24 mouse cellular contexts compared by ENCODE assay signal in genomic region chr12:111276371-111276770, GRCm38 (mm10). TPM values are rescaled to one million over a fixed set of nuclear protein-coding genes. Genes with fewer than 3 reads are reported as not detected.
A peak's percentile ranks its signal among the peaks of the same experiment; 100 is the strongest.
DNase-seq lines count a peak whose midpoint lies in the region; ATAC-seq and TF ChIP-seq lines count a peak whose summit lies in the region.
"Had no signal": no experiment of that assay in that cellular context is flagged by ENCODE, and none has a peak within 500 bp of the region (broad histone marks: within the 10 kb centered on the region; RNA-seq: fewer than 3 reads in every experiment).

No protein-coding gene starts in this region.

- H3K4me3 ChIP-seq in gastrocnemius, adult 2 months = no peak overlapping the region
- H3K4me3 ChIP-seq in kidney, adult 2 months (ENCODE audit: insufficient read depth, low read depth, low read length) = no peak overlapping the region
- no peak overlapping the region for H3K4me3 ChIP-seq in kidney, embryonic 16.5 days (ENCODE audit: low read length)
- H3K4me3 ChIP-seq in liver, postnatal 0 days (ENCODE audit: low read depth, low read length) = no peak overlapping the region

- no peaks in the 10 kb centered on the region for H3K27me3 ChIP-seq in kidney, adult 2 months (replicated peaks; ENCODE audit: control insufficient read depth, insufficient read depth, low read length)
- peaks cover 58% of the 10 kb centered on the region for H3K27me3 ChIP-seq in kidney, embryonic 16.5 days (ENCODE audit: insufficient read depth, low read length)
- peaks cover 62% of the 10 kb centered on the region for H3K27me3 ChIP-seq in liver, postnatal 0 days (ENCODE audit: insufficient read depth, low read length)

- H3K9ac ChIP-seq in kidney, embryonic 16.5 days (replicated peaks; ENCODE audit: low read length) = no peak overlapping the region
- no peak overlapping the region for H3K9ac ChIP-seq in liver, postnatal 0 days (replicated peaks)
- H3K9ac ChIP-seq: forebrain, embryonic 13.5 days; limb, embryonic 15.5 days had no signal

- 0 out of 2 replicates have a peak, but pooled peaks cover 6% of the 10 kb centered on the region for H3K9me3 ChIP-seq in kidney, embryonic 16.5 days (ENCODE audit: low read length)
- peaks cover 5% of the 10 kb centered on the region for H3K9me3 ChIP-seq in liver, postnatal 0 days (ENCODE audit: low read length)
- H3K9me3 ChIP-seq: hindbrain, embryonic 13.5 days had no signal

- no peak for TF ChIP-seq CTCF in gastrocnemius, adult 2 months (IDR thresholded peaks at IDR 0.05)
- TF ChIP-seq CTCF in kidney, adult 2 months (conservative IDR thresholded peaks at IDR 0.05; ENCODE audit: insufficient read depth, insufficient read length, low read depth, low read length) = no peak
- TF ChIP-seq CTCF in liver, postnatal 0 days (IDR thresholded peaks at IDR 0.05; ENCODE audit: low read depth) = no peak

- WGBS in kidney, adult 2 months = 48% methylated on average over 6 of the region's 6 CpGs
- WGBS in kidney, embryonic 16.5 days = 38% methylated on average over 6 of the region's 6 CpGs
- 49% methylated on average over 6 of the region's 6 CpGs for WGBS in liver, postnatal 0 days (ENCODE audit: insufficient replicate concordance)

- TF ChIP-seq EP300 in liver, postnatal 0 days (IDR thresholded peaks at IDR 0.05; ENCODE audit: low read depth) = no peak

- H3K4me1 ChIP-seq in kidney, adult 2 months (ENCODE audit: control insufficient read depth, insufficient read depth, low read length) = peaks cover 5% of the 10 kb centered on the region; the same call in 1 of the 2 replicates
- H3K4me1 ChIP-seq in kidney, embryonic 16.5 days (ENCODE audit: insufficient read depth, low read length) = peaks cover 28% of the 10 kb centered on the region
- peaks cover 17% of the 10 kb centered on the region for H3K4me1 ChIP-seq in liver, postnatal 0 days (ENCODE audit: insufficient read depth)

- TF ChIP-seq POLR2A in kidney, adult 2 months (IDR thresholded peaks at IDR 0.05; ENCODE audit: low read depth, low read length) = no peak

- no peaks in the 10 kb centered on the region for H3K36me3 ChIP-seq in kidney, adult 2 months (ENCODE audit: control insufficient read depth, insufficient read depth, low read length)
- no peaks in the 10 kb centered on the region for H3K36me3 ChIP-seq in kidney, embryonic 16.5 days (ENCODE audit: insufficient read depth, low read length)
- no peaks in the 10 kb centered on the region for H3K36me3 ChIP-seq in liver, postnatal 0 days (replicated peaks; ENCODE audit: insufficient read depth, low read length)
- H3K36me3 ChIP-seq: G1E; hindbrain, embryonic 13.5 days; limb, embryonic 10.5 days; limb, embryonic 15.5 days had no signal

- intact Hi-C loops in gastrocnemius, adult 2 months (cut with DNase I) = no loop called here

- no peak for ATAC-seq in kidney, embryonic 16.5 days (ENCODE audit: low FRiP score, low TSS enrichment)
- peak; percentile 46 for ATAC-seq in liver, postnatal 0 days
- ATAC-seq: forebrain, embryonic 13.5 days; intestine, embryonic 16.5 days had no signal

- DNase-seq in gastrocnemius, adult 2 months = peak; percentile 80
- no peak for DNase-seq in gastrocnemius, postnatal 4 days (ENCODE audit: low spot score in 2 of 2)
- peak; percentile 62 for DNase-seq in kidney, adult 2 months
- DNase-seq in liver, postnatal 0 days = no peak
- no peak for DNase-seq in liver
- no peak for DNase-seq in cerebellum, adult 11-12 months
- DNase-seq: adrenal gland, adult 8-10 months; cerebellum, adult 8-10 months; cerebellum, postnatal 25 days; heart, adult 11 months; heart, postnatal 4 days; layer of hippocampus, adult 9-11 months; lung, postnatal 36 days; retina, postnatal 1 day; right cerebral cortex, postnatal 25 days; spleen, adult 18-20 months; thymus, postnatal 14 days had no signal

- no peak overlapping the region for H3K27ac ChIP-seq in gastrocnemius, adult 2 months
- H3K27ac ChIP-seq in kidney, adult 2 months (ENCODE audit: insufficient read depth, low read depth, low read length) = no peak overlapping the region
- no peak overlapping the region for H3K27ac ChIP-seq in kidney, embryonic 16.5 days (ENCODE audit: low read length)
- H3K27ac ChIP-seq in liver, postnatal 0 days (ENCODE audit: low read depth) = no peak overlapping the region
- H3K27ac ChIP-seq: forebrain, embryonic 13.5 days; hindbrain, embryonic 13.5 days; limb, embryonic 10.5 days; limb, embryonic 15.5 days had no signal

- no peak overlapping the region for H3K4me2 ChIP-seq in kidney, embryonic 16.5 days (replicated peaks; ENCODE audit: low read depth, low read length)
- H3K4me2 ChIP-seq in liver, postnatal 0 days (ENCODE audit: low read depth, low read length) = no peak overlapping the region

RNA-seq across cellular contexts. Expression of gene Amn, which starts 5.5 kb away (rescaled TPM):
- total RNA-seq in gastrocnemius, adult 2 months (2021) = not detected
- under 1 TPM in 1 of 2 experiments, not detected in 1; 0.44 TPM for total RNA-seq in gastrocnemius, postnatal 4 days (2021)
- 194 and 273 TPM in 2 replicates for polyA plus RNA-seq in kidney, adult 2 months (2012; rRNA removed)
- polyA plus RNA-seq in kidney, embryonic 16.5 days (2015; fragmentation: Nextera tagmentation; extraction: Ambion mirVana) = 70.7 and 87.7 TPM in 2 replicates
- polyA plus RNA-seq in liver, postnatal 0 days (2015; fragmentation: Nextera tagmentation; extraction: Ambion mirVana) = 0.27 and 0.61 TPM in 2 replicates
- total RNA-seq: G1E had no signal

Comparison
In these comparisons a context has a peak if more than half of its experiments do, and no peak if none do; other contexts are left out.
1. DNase-seq: peak in gastrocnemius, adult 2 months (single experiment) and kidney, adult 2 months (single experiment); none in gastrocnemius, postnatal 4 days (0 of 2), liver, postnatal 0 days (single experiment), liver (single experiment) and cerebellum, adult 11-12 months (single experiment).
2. RNA of gene Amn, which starts 5.5 kb away (polyA plus RNA-seq): 194 to 273 TPM in kidney, adult 2 months and 70.7 to 87.7 TPM in kidney, embryonic 16.5 days; 0.27 to 0.61 TPM in liver, postnatal 0 days; every median in the first group is over 10 times any median in the second.